Mouse (Mus musculus): Measurements from ENCODE around the gene Pllp.
A peak's percentile ranks its signal among the peaks of the same experiment; 100 is the strongest.

Pllp gene

DNA sequence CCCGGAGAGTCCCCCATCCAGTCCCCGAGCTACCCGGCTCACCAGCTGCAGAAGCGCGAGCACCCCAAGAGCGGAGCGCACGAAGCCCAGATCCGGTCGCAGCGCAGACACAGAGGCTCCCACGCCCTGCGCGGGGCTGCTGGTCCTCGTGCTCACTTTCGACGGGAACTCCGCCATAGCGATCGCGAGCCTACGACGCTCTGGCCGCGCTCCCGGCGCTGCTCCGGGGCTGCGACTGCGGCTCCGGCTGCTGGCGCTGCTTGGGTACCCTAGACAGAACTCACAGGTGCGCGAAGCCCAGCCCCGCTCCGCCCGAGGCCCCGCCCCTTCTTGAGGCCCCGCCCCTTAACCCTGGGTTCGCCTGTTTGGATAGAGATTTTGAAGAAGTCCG lies at the start of gene Pllp:
Gene Pllp (minus strand): TSS at position 285 of the 391 bp plus-strand sequence.
- no peak for DNase-seq (ENCODE audit: low read depth, low spot score)

DNA sequence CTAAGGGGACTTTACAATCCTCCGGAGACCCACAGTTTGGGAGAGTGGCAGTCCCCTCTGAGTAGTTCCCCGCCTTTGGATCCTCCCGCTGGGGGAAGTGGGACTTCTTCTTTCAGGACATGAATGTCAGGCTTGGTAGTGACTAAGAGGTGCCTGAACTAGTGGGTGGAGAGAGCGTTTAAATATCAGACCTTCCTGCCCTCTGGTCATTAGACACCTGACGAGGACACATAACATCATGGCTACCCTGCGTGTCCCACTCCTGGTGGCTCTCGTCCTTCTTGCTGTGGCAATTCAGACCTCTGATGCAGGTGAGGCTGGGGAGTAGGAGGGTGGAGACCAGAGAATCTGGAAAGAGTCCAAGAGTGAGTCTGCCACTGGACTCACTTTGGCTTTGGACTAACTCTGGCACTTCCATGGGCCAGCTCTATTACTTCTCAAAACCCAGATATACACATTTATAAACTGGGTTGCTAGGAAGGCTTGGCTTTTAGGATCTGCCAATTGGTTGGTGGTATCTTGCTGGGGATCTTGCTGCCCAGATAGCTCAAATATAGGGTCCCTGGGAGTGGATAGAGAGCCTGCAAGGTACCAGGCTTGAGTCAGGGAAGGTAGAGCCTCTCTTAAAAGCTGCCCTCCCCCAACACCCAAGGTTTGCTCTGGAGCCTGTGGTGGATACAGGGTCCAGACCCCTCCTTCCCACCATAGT lies 49.6 kb upstream of the Pllp start, which contains the start of gene Ccl22:
Gene Ccl22 (plus strand): TSS at position 115 of the 709 bp plus-strand sequence.
- DNase-seq (ENCODE audit: low read depth, low spot score) = no peak

DNA sequence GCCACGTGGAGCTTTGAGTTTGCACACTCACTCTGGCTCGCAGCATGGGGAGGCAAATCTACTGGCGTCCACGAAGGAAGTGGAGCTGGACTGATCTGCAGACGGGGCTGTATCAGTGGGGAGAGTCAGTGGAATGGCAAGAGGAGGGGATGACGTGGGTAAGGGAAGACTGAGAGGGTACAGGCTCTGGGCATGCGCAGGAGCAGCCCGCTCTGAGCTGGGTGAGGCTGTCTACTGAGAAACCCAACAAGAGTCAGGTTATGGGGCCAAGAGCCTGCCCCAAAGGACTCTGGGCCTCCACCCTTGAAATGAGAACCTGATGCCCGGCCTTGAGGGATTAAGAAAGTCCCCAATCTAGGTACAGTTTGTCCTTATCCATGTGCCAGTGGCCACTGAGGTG lies 48.9 kb upstream of the Pllp start:
- no peak for DNase-seq (ENCODE audit: low read depth, low spot score)

DNA sequence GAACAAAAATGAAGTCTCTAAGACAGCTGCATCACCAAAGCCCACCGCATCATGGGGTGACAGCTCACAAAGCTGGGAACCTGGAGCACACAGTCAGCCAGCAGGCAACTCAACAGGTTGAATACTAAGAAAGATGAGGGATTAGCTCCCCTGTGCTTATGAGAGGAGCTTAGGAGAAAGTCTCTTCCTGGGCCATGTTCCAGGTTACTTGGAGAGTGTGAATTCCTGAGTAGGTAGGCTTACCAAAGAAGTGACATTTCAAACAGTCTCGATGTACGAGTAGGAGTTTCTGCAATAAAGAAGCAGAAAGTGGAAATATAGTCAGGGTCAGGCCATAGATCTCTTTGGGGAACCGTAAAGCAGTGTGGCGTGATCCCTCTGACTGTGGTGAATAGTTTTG lies 48.4 kb upstream of the Pllp start:
- DNase-seq (ENCODE audit: low read depth, low spot score) = no peak

DNA sequence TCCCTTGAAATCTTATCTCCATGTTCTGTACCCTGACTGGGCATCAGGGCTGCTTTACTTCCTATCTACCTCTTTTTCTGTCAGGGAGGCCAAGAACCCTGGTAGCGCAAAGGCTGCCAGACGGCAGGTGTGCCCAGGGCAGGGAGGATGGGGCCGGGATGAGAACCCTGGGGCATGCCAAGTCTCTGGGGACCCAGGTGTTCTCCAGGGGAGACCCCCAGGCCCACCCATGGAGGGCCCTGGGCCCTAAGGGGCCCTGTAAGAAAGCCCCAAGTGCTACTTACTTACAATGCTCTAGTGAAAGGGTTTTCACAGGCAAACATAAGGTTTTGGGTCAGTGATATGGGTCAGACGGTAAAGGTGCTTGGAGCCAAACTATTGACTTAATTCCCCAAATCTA lies 45.6 kb upstream of the Pllp start:
- DNase-seq (ENCODE audit: low read depth, low spot score) = no peak

DNA sequence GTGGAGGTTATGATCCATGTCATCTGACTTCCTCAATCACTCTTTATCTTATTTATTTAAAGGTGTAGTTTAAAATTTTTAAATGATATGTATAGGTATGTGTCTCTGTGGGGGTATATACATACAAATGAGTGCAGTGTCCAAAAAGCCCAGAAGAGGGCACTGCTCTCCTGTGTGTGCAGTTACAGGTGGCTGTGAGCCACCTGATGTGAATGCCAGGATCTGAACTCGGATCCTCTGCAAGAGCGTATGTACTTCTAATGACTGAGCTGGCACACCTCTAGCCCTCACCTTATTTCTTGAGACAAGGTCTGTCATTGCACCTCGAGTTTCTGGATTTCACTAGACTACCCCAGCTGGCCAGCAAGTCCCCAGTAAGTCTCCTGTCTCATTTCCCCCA lies 44.5 kb upstream of the Pllp start:
- no peak for DNase-seq (ENCODE audit: low read depth, low spot score)

DNA sequence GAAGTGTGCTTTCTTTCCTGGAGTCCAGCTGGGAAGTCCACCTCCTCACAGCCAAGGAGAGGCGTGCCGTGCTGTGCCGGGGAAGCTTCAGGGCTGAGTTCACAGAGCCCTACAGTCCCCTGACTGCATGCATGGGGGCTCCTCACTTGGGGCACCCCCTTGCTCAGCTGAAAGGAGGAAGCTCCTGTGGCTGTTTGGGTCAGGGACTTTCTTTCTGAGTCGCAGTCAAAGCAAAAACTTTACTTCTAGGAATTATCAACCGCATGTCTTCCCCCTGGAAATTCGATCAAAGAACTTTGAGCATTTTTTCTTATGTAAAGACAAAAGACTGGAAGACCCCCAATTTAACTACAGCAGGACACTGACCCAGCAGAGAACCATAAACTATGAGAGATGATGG lies 43.8 kb upstream of the Pllp start:
- DNase-seq (ENCODE audit: low read depth, low spot score) = no peak

DNA sequence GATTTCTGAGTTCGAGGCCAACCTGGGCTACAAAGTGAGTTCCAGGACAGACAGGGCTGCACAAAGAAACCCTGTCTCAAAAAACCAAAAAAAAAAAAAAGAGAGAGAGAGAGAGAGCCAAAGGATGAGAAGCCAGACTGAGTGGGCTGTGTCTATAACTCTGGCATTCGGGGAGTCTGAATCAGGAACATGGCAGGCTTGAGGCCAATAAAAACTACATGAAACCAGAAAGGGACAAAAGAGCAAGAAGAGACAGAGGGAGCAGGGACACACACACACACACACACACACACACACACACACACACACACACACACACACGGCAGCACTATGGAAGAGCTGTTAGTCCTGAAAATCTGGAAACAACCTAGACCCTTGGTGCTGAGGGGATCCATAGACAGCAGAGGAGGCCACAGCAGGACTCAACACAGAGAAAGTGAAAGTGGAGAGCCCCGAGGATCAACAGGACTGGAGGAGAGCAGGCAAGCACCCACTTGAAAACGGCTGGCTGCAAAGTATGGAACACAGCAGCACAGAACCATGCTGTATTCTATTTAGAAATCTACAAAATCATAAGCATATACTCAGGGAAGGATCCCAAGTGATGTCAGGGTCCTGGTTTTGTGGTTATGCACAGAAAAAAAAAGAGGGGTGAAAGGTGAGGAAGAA lies 39.5 kb upstream of the Pllp start:
- no peak for DNase-seq (ENCODE audit: low read depth, low spot score)

DNA sequence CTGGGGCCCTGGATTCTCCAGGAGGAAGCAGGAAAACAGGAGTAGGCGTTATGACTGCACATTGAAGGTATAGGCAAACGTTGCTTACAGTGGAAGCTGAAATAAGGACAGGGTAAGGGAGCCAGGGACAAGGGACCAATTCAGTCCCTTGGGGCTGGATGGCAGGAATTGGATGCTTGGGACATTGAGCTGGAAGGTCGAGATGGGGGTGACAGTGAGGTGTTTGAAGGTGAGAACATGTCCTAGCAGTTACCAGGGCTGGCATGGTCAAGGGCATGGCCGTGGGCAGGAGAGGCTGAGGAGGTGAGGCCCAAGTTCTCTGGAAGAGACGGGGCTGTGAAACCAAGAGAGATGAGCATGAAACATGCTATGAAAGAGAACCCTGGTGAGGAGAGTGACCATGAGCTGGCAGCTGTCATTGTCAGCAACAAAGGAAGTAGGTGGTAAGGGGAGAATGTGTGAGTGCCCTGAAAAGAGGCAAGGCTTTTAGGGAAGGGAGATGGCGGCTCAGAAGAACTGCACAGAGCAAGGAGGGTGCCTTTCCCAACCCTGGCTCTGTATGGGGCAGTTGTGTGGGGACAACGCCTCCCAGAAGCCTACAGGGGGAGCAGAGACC lies 38.8 kb upstream of the Pllp start:
- DNase-seq (ENCODE audit: low read depth, low spot score) = no peak

DNA sequence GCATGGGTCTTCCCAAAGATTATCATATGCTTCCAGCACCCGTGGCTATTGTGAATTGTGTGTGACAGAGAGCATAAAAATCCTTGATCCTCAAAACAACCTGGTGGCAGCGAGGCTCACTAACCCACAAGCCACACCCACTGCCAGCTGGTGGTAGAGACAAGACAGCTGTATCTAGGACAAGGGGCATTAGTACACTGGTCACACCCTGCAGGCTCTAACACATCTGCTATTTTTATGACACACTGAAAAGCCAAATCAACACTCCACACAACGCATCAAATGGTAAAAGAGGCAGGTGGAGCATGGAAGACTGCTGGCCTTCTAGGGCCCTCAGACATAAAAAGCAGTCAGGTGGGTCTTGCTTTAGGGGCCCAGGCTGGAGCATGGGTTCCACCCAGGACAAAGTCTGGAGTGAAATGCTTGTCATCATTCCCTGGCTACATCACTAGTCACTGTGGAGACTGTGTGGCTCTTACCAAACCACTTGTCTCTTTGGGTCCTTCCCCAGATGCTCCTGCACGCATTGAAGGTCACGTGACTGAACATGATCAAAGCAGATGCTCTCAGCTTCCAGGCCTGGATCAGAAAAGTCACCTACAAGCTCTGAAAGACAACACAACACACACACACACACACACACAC lies 37.9 kb upstream of the Pllp start:
- DNase-seq (ENCODE audit: low read depth, low spot score) = no peak

DNA sequence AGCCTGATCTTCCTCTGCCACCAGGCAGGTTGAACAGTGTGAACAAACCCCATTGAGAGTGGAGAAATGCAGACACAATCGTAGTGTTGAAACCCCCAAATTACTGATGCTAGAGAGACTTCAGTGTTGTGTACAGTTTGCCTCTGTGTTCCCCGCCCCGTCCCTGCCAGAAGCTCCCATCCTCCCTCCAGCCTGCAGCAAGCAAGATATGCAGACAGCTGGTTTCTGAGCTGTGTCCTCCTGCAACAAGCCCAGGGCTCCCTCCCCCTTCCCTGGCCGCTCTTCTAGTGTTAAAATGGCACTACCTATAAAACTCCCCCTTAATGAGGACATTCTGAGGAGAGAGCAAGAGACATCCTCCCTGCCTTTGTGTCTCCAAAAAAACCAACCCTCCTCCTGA lies 33.2 kb upstream of the Pllp start:
- DNase-seq (ENCODE audit: low read depth, low spot score) = no peak

DNA sequence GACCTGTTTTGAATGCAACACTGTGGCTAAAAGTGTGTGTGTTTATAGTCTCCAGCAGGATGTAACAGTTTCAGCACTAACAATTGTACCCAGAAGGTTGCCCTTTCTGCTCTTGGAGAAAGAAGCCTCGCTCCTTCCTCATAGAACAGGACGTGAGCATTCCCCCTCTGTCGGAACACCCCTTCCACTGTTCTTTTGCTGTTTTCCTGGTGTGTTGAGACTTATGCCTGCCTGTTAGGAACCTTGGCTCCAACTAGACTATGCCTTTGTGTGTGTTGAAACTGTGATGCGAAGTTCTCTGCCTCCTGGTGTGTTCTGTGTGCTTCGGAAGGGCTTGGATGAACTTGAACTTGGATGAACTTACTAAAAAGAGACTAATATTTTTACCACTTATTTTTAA lies 29.9 kb upstream of the Pllp start:
- no peak for DNase-seq (ENCODE audit: low read depth, low spot score)

DNA sequence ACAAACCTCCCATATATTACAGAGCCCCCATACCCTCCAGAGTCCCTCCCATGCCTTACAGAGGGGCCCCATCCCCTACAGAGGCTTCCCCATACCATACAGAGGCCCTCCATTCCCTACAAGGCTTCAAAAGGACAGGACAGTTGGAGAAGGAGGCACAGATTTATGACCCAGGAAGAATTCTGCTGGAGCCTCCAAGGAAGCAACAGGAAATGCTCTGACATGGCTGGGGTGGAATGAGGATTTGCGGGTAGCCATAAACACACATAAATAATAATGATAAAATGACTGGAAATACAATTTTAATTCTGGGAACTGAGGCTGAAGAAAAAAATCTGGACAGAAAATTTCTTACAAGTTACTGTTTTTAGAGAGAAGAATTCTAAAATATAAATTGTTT lies 20.8 kb upstream of the Pllp start:
- DNase-seq (ENCODE audit: low read depth, low spot score) = no peak

DNA sequence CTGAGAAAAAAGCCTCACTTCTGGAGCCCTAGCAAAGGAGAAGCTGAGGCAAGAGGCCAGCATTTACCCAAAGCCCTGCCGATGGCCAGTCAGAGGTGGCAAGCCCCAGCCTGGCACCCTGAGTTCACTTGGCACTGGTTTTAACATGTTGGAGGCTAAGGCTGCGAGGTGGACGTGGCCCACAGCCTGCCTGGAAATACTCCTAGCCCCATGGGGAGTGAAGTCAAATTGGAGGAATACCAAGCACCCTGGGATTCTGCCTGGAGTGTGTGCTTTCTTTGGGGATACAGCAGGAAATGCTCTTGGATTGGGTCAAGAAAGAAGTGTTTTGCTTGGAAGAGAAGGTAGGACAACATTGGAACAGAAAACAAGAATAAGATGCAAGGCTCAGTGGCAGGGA lies 19.8 kb upstream of the Pllp start:
- DNase-seq (ENCODE audit: low read depth, low spot score) = no peak

DNA sequence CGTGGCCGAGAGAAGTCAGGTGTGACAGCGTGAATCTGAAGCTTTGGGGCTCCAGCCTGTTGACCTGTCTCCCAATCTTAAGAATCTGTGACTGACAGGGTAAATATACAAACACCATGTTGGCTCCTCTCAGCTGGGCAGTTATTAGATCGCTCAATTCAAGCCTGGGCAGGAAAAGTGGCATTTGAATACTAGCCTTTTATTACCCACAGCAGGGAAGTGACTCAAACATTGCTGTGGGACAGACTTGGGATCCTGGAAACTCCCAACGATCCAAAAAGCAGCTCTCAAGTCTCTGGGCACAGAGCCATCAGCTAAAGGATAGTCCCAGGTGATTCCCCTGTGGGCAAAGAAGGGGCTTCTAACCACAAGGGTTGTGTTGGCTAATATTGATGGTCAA lies 18.5 kb upstream of the Pllp start:
- DNase-seq (ENCODE audit: low read depth, low spot score) = no peak

DNA sequence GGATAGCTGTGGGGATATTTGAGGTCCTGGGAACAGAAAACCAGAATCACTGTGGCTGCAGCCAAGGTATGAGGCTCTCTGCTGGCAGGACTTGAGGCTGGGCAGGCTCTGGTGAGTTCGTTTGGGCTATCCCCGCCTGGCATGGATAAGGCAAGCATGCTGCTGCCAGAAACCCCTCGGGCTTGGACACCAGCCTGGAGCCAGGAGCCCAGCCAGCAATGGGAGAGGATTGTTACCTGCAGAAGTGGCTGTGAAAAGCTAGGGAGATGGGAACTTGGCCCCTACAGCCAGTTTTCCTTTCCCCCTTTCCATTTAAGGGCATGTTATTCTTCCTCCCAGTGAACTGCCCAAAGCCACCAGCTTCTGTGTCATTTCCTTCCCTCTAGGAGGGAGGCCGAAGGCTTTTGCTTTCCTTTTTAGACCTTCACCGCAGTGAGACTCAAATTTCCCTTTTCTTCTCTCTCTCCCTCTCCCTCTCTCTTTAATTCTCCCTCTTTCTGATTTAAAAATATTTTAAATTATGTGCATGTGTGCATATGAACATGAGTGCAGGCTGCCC lies 15.2 kb upstream of the Pllp start:
- DNase-seq (ENCODE audit: low read depth, low spot score) = no peak

DNA sequence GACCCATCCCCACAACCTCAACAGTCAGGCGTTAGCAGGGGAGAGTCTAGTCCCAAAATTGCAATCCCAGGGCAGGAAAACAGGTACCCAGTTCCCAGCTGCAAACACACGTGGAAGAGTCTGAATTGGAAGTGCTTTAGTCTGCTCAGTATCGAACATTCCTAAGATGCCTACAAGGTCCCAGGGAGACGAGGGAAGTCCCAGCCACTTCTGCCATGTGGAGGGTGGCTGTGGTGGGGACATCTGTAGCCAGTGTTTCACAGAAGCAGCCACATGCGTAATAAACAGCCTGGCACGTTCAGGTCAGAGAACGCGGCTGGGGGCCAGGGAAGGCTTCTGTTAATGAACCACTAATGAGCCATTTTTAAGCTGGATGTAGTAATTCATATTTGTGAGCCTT lies 14.3 kb upstream of the Pllp start:
- no peak for DNase-seq (ENCODE audit: low read depth, low spot score)

DNA sequence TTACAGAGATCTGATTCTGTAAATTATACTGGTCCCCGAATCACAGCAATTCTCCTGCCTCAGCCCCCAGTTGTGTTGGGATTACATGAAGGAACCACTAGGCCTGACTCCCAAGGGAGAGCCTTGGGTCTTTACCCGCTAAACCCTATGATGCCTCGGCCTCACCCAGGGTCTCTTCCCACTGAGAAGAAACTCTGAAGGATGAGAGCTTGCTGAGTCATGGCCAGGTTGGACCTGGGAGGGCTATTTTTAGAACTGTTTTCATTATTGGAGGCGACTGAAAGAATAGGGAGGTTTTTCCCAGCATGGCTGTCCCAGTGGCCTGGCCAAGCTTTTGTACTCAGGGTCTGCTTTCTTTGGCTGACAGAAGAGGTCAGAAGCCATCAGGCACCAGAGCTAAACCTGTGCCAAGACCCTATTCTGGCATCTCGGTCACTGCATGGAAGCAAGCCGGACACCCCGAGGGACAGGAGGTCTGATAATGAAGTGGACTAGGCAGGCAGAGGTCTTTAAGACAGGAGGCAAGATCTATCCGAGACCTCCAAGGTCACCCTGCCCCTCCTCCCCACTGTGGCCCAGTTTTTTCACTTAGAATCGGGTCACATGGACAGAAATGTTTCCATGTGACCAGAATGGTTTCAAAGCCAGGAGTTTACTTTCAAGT lies 10.8 kb upstream of the Pllp start:
- no peak for DNase-seq (ENCODE audit: low read depth, low spot score)

DNA sequence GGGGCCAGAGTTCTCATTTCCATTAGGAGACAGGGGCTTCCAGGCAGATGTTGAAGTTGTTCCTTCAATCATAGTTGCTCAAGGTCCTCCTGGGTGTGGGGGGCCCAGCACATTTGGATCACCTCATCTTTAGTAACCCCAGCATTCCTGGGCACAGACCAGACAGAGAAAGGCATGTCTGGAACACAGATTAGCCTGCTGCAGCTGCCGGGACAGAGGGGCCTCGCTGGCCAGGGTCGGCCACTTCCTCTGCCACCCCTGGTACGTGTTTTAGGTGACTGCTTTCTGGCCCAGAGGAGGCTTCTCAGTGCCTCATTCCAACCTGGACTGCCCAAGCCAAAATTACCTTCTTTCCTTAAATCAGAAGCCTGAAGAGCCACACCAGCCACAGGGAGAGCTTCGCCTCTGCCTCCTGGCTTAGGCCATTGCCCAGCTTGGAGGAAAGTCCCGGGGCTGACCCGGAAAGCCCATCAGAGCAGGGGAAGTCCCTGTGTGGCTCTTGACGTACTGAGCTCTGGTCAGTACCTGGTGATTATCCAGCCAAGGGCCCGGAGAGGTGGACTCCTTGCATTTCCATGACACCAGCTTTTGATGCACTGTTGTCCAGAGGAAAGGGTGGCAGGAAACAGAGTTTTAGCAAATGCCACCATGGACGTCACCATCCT lies 9.6 kb upstream of the Pllp start:
- no peak for DNase-seq (ENCODE audit: low read depth, low spot score)

DNA sequence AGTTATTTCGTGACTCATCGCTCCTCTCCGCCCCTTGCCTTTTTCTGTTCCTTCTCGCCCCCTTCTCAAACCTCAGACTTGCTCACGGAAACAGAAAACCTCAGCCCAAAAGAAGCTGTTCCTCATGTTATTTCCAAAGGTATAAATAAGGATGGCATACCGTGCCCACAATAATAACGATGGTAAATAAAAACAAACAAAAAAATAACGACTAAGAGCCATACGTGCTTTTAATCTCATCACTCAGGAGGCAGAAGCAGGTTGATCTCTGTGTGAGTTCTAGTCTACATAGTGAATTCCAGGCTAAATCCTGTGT lies 8.5 kb upstream of the Pllp start:
- no peak for DNase-seq (ENCODE audit: low read depth, low spot score)

DNA sequence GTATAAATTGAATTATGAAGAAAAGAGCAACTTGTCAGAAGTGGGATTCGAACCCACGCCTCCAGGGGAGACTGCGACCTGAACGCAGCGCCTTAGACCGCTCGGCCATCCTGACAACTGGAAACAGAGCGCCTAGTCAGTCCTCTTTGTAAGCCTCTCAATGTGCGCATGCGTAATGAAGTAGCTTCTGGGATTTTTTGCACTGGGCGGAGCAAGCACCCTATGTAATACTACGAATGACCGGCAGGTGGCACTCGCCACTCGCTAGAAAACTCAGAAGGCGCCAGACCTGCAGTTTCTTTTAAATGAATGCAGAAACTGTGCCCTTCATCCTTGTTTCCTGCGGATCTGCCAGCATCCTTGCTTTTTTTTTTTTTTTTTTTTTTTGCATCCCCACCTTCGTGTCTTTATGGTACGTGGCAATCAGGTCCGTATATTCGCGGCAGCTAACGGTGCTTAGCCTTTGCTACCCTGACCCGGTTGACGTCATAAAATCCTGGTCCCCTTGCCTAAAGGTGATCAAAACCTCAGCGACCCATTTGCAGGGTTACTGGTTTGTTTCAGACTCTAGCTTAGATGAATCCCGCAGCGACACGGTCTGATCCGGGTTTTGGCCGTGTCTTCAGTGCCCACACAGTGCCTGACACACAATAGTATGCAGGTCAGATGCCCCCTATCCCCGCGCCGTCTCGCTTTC lies 8.0 kb upstream of the Pllp start:
- DNase-seq (ENCODE audit: low read depth, low spot score) = peak; percentile 94

All from retina, postnatal 7 days (tissue).